Mouse (Mus musculus): ENCODE data around the gene Tex48.

The Tex48 gene

GRCm38 (mm10) chr4:63622378-63622835, at the start of gene Tex48:
Gene Tex48 (minus strand): TSS chr4:63622428.
- DNase-seq (ENCODE audit: low spot score) = no peak

GRCm38 (mm10) chr4:63668255-63668654, 46.0 kb upstream of the Tex48 start:
- peak; percentile 55 for DNase-seq (ENCODE audit: low spot score)

- no peak for DNase-seq (ENCODE audit: low spot score)
Measured at GRCm38 (mm10) chr4:63665738-63666137, 43.5 kb upstream of the Tex48 start.

- DNase-seq (ENCODE audit: low spot score) = no peak
Measured at GRCm38 (mm10) chr4:63663279-63663678, 41.1 kb upstream of the Tex48 start, which contains the start of gene Gm11214. Gene Gm11214 (minus strand): TSS chr4:63663379.

GRCm38 (mm10) chr4:63661857-63662256, 39.6 kb upstream of the Tex48 start:
- no peak for DNase-seq (ENCODE audit: low spot score)

- DNase-seq (ENCODE audit: low spot score) = no peak
Measured at GRCm38 (mm10) chr4:63661426-63661825, 39.2 kb upstream of the Tex48 start.

- DNase-seq (ENCODE audit: low spot score) = no peak
Measured at GRCm38 (mm10) chr4:63659775-63660174, 37.5 kb upstream of the Tex48 start.

- no peak for DNase-seq (ENCODE audit: low spot score)
Measured at GRCm38 (mm10) chr4:63659086-63659485, 36.9 kb upstream of the Tex48 start.

- DNase-seq (ENCODE audit: low spot score) = no peak
Measured at GRCm38 (mm10) chr4:63654381-63654780, 32.2 kb upstream of the Tex48 start.

- no peak for DNase-seq (ENCODE audit: low spot score)
Measured at GRCm38 (mm10) chr4:63643956-63644726, 21.9 kb upstream of the Tex48 start.

- DNase-seq (ENCODE audit: low spot score) = no peak
Measured at GRCm38 (mm10) chr4:63639842-63640241, 17.6 kb upstream of the Tex48 start.

GRCm38 (mm10) chr4:63638603-63639002, 16.4 kb upstream of the Tex48 start:
- DNase-seq (ENCODE audit: low spot score) = no peak

GRCm38 (mm10) chr4:63633181-63633580, 11.0 kb upstream of the Tex48 start:
- no peak for DNase-seq (ENCODE audit: low spot score)

GRCm38 (mm10) chr4:63627111-63627510, 4.9 kb upstream of the Tex48 start:
- DNase-seq (ENCODE audit: low spot score) = no peak

- DNase-seq (ENCODE audit: low spot score) = no peak
Measured at GRCm38 (mm10) chr4:63625563-63626080, 3.4 kb upstream of the Tex48 start.

- no peak for DNase-seq (ENCODE audit: low spot score)
Measured at GRCm38 (mm10) chr4:63621861-63622260, 367 bp downstream of the Tex48 start.

GRCm38 (mm10) chr4:63608391-63608790, 13.8 kb downstream of the Tex48 start:
- no peak for DNase-seq (ENCODE audit: low spot score)

- no peak for DNase-seq (ENCODE audit: low spot score)
Measured at GRCm38 (mm10) chr4:63605968-63606367, 16.3 kb downstream of the Tex48 start.

GRCm38 (mm10) chr4:63605545-63605944, 16.7 kb downstream of the Tex48 start:
- DNase-seq (ENCODE audit: low spot score) = no peak

- DNase-seq (ENCODE audit: low spot score) = no peak
Measured at GRCm38 (mm10) chr4:63604945-63605344, 17.3 kb downstream of the Tex48 start, which contains the start of gene Gm11213. Gene Gm11213 (minus strand): TSS chr4:63605261.

- no peak for DNase-seq (ENCODE audit: low spot score)
Measured at GRCm38 (mm10) chr4:63601263-63601662, 21.0 kb downstream of the Tex48 start.

GRCm38 (mm10) chr4:63600786-63601185, 21.4 kb downstream of the Tex48 start:
- DNase-seq (ENCODE audit: low spot score) = no peak

GRCm38 (mm10) chr4:63596010-63596409, 26.2 kb downstream of the Tex48 start:
- no peak for DNase-seq (ENCODE audit: low spot score)

GRCm38 (mm10) chr4:63595259-63595658, 27.0 kb downstream of the Tex48 start:
- DNase-seq (ENCODE audit: low spot score) = no peak
